Mouse (Mus musculus) right cerebral cortex, adult 2 months (tissue): ENCODE data around the gene Sdk1.

Experiments
- DNase-seq, 2 experiments: peaks; one replicate each; pipeline ENCODE4 v3.0.0; 2021 to 2022; ENCODE audit warnings: low spot score in 2 of 2

The Sdk1 gene

DNA sequence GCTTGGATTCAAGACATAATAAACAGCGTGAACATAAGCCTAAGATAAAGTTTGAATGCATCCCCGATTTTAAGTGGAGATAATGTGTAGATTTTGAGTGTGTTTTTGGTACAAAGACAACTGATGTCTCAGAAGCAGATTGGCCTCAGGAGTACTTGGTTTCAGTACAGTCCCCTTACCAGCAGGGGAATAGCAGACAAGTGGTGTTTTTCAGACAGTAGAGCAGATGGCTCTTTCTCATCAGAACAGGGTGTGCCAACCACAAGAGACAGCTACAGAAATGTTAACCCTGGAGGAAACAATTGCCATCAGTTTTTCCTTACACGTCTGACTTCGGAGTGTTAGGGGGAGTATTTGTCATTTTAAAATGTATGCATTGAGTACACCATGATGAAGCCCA lies 83.6 kb downstream of the Sdk1 start:
- no peak for DNase-seq

DNA sequence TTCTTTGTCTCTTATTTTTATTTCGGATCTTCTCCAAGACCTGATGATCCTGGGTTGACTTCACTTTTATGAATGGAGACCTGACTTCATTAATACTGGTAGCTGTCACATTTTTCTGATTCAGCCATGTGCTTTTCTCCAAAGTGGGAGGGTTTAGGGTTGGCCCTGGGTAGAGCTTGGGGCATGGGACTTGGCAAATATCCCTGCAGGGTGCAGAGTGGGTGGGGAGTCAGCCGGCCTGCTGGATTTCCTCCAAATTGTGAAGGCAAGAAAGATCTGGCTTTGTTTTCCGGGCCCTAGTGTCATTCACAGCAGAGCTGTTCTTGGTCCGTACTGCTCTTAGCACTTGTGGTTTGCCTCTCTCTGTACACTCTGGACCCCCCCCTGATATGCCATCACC lies 103.1 kb downstream of the Sdk1 start:
- DNase-seq = no peak

DNA sequence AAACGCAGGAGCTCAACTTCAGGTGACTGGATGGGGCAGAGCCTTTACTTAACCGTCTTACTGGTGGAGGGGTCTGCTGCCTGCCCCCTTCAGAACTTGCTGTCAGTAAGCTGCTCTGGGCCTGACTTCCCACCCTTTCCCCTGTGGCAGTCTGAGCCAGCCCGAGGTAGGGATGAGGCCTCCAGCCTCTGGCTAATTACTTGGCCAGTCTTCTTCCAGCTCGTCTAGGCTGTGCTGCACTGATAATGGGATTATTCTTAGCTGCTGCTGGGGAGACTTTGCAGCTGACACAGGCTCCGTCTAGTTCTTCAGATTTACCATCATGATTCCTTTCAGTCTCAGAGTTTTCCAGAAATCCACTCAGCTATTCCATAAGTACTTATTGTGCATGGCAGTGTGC lies 104.2 kb downstream of the Sdk1 start:
- DNase-seq = no peak

DNA sequence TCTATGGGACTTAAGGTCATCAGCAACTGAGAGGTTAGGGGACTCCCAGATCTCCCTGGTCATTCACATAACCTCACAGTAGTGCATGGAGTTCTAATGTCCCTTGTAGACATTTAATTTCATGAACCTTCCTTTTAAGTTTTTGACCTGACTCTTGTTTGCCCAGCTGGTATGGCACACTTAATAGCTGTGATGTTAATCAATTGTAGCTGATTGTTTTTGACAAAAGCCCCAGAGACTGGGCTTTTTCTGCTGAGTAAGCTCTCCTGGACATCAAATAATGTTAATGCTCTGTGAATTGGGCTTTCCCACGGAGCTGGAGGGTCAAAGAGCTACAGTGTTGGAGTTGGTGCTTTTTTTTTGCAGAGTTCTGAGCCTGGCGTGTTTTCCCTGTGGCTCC lies 121.4 kb downstream of the Sdk1 start:
- DNase-seq = no peak

DNA sequence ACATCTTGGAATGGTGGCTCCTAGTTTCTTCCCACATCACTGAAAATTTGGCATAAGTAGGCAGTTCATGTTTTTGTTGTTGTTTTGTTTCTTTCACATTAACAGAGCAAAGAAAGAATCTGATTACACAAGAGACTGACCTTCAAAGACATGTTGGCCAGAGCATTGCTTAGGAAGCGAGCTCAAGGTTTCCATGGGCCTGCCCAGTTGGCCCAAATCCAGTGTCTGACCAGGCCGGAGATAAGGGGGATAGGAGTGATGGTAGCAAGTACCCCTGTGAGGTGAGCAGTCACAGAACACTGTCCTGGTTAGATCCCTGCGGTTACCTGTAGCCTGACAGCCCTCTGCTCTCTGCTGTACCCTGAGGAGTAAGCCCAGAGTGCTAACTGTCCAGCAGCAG lies 122.7 kb downstream of the Sdk1 start:
- no peak for DNase-seq

DNA sequence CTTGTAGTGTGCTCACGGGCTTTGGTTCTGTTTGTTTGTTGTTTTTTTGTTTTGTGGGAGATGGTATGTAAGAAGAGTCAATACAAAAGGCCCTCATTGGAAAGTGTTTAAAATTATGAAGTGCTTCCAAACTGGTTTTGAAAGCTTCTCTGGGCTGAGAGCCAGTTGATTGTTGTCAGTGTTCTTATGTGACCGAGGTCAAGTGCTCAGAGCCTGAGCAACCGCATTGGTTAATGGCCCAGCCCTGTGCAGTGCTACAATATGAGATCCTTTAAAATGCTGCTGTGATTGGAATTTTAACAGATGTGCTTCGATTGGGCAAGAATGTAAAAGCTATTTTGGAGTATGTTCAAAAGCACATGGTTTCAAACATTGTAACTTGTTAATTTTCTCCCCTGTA lies 127.3 kb downstream of the Sdk1 start:
- no peak for DNase-seq

DNA sequence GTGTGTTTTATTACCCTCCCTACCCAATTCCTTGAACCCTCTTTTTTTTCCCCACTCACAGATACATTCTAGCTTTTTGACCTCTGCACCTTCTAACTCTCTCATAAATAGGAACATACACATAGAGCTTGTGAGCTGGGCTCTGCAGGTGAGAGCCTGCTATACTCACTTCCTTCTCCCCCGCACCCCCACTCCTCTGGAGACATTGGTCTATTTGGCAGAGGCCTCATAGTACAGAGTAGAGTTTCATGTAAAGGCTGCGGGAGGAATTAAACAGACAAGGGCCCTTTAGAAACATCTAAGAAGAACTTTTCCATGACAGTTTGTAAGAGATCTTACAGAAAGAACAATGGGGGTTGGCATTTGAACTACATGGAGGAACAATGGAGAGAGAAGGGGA lies 133.5 kb downstream of the Sdk1 start:
- DNase-seq = no peak

DNA sequence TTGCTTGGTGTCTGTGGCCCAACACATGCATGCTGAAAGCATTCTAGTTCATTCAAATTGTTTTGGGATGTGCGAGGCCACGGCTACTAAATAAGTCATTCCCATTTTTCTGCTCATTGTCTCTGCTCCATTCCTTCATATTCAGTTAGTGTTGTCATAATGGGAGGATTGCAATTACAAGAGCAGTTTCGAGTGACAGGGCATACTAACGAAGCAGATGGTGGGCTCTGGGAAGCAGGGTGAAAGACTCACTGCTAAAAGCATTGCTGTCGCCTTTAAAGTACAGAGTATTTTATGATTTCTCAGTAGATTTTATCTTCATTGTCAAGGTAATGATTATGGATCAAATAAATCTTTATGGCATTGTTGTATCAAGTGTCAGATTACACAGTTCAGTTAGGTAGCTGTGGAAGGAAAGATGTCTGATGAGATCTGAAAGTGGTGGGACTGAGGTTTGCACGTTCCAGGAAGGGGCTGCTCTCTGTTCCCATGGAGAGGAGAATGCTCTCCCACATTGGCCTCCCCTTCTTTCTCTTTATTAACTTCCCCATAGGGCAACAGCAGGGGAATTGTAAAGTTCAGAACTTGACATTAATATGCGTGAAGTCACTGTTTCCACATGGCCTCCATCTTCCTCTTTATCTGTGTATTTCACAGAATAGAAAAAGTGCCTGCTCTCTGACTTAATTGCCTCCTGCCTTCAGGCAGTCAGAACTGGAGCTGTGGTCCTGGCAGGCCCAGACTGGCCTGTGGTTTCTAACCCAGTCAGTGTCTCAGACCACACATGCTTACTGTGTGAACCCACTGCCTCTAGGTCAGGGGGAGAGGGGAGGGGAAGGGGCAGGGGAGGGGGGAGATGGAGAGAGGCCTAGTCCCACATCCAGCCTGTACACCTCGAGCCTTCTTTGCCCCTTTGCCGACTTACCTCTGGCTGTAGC lies 138.8 kb downstream of the Sdk1 start:
- no peak for DNase-seq

DNA sequence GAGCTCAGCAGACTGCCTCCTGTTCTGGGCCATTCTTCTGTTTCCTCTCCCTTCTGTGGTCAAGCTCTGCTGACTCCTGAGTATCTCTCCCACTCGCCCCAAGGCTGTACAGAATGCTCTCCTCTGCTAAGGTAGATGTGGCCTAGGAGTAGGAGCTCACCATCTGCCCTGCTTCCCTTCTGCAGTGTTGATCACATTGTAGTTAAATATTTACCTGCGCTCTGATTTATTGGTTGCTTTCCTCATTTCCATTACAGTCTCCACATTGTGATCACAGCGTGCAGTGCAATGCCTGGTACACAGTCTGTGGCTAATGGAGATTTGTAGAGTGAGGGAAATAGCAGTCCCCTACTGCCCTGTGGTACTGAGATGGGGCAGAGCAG lies 139.5 kb downstream of the Sdk1 start:
- no peak for DNase-seq

DNA sequence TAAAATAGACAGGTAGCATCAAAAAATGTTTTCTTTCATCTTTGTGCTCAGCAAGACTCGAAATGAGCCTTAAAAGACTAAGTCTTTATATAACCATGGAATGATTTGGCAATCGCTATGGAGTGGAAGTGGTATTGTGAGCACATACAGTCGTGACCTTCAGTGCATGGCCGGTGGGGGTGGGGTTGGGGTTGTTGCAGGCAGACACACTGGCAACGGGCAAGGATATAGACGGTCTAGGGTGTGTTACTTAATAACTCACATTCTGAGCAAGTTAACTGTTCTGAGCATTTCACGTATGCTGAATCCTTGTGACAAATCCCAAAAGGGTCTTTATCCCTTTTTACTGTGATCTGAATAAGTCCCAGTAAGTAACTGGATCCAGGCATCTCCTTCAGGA lies 140.3 kb downstream of the Sdk1 start:
- no peak for DNase-seq

DNA sequence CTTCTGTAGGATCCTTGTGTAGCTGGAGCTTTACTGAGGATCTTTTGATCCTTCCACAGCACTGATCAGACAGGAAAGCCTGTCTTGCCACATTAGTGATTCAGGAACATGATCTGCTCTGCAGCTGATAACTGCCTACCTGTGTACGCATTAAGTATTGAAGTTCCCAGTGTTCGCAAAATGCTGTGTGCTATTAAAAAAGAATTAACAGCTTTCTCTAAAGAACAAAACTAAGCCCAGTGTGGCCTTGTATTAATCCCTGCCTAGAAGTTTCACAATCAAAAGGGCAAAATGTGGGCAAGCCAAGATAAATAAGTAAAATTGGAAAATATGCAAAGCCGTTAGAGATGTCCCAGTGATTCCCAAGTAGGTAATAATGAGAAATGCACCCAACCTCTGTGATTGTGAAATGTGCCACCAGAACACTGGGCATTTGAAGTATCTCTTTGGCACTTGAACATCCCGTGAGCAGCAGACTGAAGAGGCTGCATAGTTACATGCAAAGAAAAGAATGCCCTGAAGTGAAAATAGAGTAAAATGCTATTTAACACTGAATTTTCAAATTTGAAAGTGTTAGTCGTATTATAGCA lies 141.1 kb downstream of the Sdk1 start:
- no peak for DNase-seq

DNA sequence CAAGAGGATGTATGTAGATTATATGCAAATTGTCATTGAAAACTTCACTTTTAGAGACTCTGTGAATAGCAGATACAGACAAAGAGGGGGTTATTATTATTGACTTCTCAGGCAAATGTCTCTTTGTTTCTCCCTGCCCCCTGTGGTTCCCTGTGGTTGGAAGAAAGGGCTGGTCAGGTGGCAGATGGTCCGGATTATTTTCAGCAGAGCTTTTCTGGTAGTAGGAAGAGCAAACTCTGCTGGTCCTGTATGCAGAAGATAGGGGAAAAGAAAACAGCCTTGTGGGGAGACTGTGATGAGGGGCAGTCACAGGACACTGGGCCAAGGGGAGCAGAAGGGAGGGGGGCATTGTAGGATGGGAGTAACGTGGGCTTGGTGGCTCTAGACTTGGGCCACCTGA lies 147.2 kb downstream of the Sdk1 start:
- no peak for DNase-seq

DNA sequence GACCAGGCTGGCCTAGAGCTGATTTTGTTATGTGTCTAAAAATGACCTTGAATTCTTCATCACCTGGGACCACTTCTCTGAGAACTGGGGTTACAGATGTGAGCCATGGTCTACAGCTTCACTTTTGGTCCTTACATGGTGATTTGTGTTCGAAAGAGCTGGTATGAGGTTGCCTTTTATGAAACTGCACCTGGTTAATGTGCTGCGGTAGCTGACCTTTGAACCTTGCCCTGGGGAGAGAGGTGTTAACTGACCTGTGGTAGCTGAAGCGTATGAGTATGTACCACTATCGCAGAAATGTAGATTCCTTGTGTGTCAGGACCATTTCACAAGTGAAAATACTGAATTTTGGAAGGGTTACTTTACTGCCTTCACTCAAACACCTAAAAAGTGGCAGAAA lies 149.3 kb downstream of the Sdk1 start:
- no peak for DNase-seq

DNA sequence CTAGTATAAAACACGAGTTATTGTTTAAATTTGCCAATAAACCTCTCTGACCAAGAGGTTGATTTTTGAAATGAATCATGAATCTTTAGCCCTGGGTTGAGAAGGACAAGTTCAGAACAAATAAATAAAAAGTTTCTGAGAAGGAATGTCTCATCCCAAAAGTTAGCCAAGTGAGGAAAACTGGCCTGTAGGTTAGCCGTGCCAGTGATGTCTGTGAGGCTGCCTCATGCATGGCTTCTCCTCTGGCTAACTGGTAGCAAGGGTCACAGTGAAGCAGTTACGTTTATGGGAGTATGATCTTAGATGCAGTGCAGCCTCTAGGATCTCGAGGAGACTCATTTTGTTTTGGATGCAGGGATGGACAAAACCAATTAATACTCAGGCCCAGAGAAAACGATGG lies 149.9 kb downstream of the Sdk1 start:
- DNase-seq = no peak

DNA sequence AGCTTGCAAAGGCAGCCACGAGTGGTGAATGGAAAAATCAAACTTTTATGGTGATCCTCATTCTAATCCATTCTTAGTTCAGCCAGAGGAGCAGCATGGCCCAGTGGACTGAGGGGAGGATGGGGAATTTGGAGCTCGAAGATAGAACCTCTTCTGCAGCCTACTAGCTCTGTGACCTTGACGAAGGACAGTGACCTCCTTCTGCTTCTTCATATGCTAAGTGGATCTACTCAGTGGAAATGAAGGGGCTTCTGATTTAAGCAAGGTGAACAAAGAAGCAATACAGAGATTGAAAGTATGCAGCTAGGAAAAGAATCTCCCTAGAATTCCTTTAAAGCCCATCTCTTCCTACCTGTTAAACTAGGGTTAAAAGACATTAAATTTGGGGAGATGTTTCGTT lies 152.6 kb downstream of the Sdk1 start:
- no peak for DNase-seq

DNA sequence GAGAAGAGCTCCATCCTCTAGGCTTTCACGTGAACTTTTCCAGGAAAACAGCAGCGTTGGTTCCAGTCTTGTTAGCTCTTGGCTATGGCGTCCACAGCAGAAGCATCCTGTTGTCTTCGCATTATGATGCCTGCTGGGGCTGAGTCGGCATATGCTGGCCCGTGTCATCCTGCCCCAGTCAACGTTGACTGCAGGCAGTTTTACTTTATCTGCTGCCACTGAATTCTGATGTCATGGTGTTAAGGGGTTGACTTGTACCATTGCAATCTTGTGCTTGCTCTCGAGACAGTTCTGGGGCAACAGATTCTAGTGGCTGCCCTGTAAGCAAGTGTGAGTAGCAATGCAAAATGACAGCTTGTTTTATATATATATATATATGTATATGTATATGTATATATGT lies 153.3 kb downstream of the Sdk1 start:
- DNase-seq = no peak

DNA sequence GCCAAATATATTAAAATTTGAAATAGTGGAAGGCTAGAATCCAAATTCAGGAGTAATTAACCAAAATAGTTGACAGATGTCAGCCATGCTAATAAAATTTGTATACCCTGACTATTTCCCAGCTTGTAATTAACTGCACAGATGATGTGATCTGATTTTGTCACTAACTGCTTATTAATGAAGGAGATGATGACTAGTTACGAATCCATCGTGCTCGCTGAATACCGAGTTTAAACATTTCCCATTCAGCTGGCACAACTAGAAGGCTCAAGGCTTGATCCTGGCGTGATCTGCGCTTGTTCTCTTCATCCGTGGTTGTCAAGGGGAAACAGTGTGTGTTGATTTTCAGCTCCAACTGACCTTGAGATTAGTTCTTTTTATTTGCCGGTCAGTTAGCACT lies 162.5 kb downstream of the Sdk1 start:
- no peak for DNase-seq

DNA sequence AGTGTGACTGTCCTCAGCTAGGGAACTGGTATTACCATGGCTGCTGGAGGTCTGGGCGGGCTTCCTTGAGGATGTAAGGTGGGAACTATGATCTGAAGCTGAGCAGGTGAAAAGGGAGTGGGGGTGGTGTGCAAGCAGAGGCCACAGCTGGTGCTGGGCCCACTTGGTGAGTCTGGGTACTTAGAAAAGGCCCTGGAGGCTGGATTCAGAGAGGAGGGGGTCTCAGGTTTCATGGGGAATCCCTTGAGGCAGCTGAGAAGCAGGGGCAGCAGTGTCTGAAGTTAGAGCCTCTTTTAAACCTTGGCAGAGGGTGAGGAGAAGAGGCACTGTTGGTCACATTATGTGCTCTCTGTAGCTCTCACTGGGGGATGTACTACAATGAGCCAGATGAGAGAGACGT lies 163.4 kb downstream of the Sdk1 start:
- no peak for DNase-seq

DNA sequence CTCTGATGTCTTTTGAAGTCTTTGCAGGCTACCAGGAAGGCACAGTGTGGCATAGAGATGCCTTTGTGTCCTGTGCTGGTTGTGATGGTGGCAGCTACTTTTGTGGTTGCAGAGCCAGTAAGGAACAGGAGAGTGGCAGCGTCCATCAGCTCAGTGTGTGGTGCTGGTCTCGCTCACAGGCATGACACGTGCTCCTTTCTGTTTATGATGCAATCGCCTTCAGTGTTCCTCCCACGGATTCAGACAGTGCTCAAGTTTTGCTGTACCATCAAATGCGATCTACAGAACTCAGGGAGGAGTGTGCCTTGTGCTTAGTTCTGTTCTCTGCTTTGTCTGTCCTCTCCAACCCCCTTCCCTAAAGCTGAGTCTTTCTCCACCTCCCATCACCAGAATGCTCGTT lies 165.6 kb downstream of the Sdk1 start:
- no peak for DNase-seq

DNA sequence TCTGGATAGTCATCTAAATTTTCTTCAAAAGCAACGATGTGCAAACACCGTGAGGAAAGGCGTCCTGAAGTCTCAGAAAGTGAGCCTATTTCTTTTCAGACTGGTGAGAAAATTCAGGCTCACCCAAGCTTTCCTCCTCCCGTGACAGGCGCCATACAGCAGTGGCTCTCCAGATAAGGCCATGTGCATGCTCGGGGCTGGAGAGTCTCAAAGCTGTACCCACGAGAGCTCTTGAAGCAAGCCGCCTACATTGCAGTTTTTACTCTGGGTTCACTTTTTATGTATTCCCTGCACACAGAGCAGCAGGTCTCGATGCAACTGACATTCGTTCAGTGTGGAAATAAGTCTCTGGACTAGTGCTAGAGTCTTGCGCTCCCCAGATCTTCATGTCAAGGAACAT lies 171.7 kb downstream of the Sdk1 start:
- no peak for DNase-seq

DNA sequence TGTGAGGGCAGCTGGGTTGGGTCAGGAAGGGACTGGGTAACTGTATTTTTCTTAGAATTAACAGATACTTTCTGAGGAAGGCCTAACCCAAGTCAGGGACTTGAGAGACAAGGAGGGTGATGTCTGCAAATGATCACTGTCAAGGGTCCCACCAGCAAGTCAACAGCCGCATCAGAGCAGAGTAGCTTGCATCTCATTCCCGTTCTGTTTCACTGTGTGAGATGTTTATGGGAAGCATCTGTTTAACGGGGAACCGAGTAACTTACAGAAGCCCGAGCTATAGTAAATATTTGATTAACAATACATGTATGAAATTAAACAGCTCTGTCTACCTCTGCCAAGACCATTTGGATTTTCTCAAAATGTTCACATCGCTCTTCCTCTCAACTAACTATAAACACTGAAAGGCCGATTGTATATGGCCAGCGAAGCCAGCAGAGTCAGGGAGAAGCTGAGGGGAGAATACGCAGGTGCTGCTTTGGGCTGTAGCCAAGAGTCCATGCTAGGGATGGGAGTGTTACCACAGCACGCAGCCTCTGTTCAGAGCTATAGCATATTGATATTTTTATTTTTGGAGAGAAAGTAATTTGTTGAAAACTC lies 174.5 kb downstream of the Sdk1 start:
- DNase-seq = no peak

DNA sequence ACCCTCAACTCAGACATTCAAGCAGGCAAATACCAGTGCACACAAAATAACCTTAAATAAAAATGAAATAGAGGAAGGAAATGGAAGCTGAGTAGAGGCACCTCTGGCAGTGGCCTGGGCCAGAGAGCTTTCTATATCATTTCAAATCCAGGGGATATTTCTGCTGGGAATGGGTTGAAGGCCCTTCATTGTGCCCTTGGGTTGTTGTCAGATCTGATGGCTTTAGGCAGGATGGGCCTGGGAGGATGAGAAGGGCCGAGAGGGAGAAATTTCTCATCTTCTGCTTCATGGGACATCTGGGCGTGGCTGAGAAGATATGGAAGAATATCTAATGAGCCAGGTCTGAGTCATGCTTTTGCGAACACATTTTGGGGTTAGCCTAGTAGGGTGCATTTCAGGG lies 186.8 kb downstream of the Sdk1 start:
- no peak for DNase-seq

DNA sequence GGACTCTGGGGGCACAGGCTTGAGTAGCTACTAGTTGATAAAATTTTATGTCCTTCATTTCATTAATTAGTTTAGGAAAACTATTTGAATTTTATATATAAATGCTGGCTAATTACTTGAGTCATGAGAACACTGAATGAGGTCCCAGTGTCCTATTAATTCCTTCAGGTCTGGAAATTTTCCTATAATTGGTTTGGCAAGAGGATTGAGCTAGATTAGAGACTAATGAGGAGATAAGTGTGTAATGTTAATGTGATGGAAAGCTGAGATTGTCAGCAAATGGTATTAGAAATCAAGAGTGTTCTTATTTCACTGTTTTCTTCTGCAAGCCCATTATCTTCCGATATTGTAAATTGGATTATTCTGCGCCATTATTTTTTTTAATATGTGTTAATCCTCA lies 192.0 kb downstream of the Sdk1 start:
- DNase-seq = no peak
